Mouse (Mus musculus) liver, postnatal 0 days (tissue): ENCODE measurements around the gene Epha10. TPM values are rescaled to one million over a fixed set of nuclear protein-coding genes. Genes with fewer than 3 reads are reported as not detected.
A peak's percentile ranks its signal among the peaks of the same experiment; 100 is the strongest.

ENCODE experiments used
- ATAC-seq: fragments of 200-750 bp; cut with Nextera tagmentation; 2 replicates; pipeline ENCODE4 v1.8.0; 2017; ENCODE audit warnings: mild to moderate bottlenecking, moderate library complexity
- DNase-seq: peaks from one replicate; pipeline ENCODE4 v3.0.0-alpha.2; 2016
- H3K27ac ChIP-seq: fragments of 300-500 bp; sonication (generic); 2 replicates; pipeline ENCODE4 v1.5.1; 2014; ENCODE audit warnings: antibody characterized with exemption, moderate library complexity, mild to moderate bottlenecking, low read depth
- H3K27me3 ChIP-seq: fragments of 300-500 bp; sonication (generic); 2 replicates; pipeline ENCODE4 v1.6.1; 2014; ENCODE audit warnings: low read length, control low read depth, mixed read lengths; ENCODE audit not compliant: insufficient read depth
- H3K36me3 ChIP-seq: fragments of 300-500 bp; sonication (generic); replicated peaks from 2 replicates; pipeline ENCODE4 v1.6.1; 2014; ENCODE audit warnings: mild to moderate bottlenecking, control low read depth, low read length, moderate library complexity, mixed read lengths; ENCODE audit not compliant: insufficient read depth
- H3K4me1 ChIP-seq: fragments of 300-500 bp; sonication (generic); 2 replicates; pipeline ENCODE4 v1.6.1; 2014; ENCODE audit warnings: antibody characterized with exemption, mild to moderate bottlenecking, control low read depth; ENCODE audit not compliant: insufficient read depth
- H3K4me2 ChIP-seq: fragments of 300-500 bp; sonication (generic); 2 replicates; pipeline ENCODE4 v1.6.1; 2014; ENCODE audit warnings: low read depth, mild to moderate bottlenecking, low read length, moderate library complexity, mixed read lengths
- H3K4me3 ChIP-seq: fragments of 300-500 bp; sonication (generic); 2 replicates; pipeline ENCODE4 v1.5.1; 2014; ENCODE audit warnings: low read depth, low read length
- H3K9ac ChIP-seq: fragments of 300-500 bp; sonication (generic); replicated peaks from 2 replicates; pipeline ENCODE4 v1.6.1; 2014; ENCODE audit warnings: mild to moderate bottlenecking, moderate library complexity
- H3K9me3 ChIP-seq: fragments of 300-500 bp; sonication (generic); 2 replicates; pipeline ENCODE4 v1.6.1; 2016; ENCODE audit warnings: mild to moderate bottlenecking, control low read depth, low read length, mixed read lengths
- CTCF ChIP-seq: sonication (generic); IDR thresholded peaks from 2 replicates; pipeline ENCODE4 v1.5.1; 2016; ENCODE audit warnings: antibody characterized with exemption, low read depth
- EP300 ChIP-seq: IDR thresholded peaks from 2 replicates; pipeline ENCODE4 v1.6.1; 2016; ENCODE audit warnings: antibody characterized with exemption, low read depth, mild to moderate bottlenecking
- WGBS: fragments of 180-500 bp; shearing (Covaris S2); extraction: QIAGEN DNeasy Blood & Tissue Kit; methylation state at CpG from one replicate; pipeline ENCODE4 v1.1.7; 2014; ENCODE audit not compliant: insufficient replicate concordance; 5-methylcytosine and 5-hydroxymethylcytosine counted together
- polyA plus RNA-seq: library from polyadenylated mRNA; unstranded; fragments of >200 nt; fragmentation: Nextera tagmentation; extraction: Ambion mirVana; gene quantifications from 2 replicates; pipeline ENCODE4 v1.2.1, GENCODE M21; 2015

Epha10 gene
- polyA plus RNA-seq, 1 experiment from 2014 or later: not detected

GRCm38 (mm10) chr4:124861283-124862188 lies 19.2 kb upstream of the Epha10 start, which contains the start of gene Maneal:
Gene Maneal (minus strand): TSS chr4:124862171.
- Histone ChIP-seq H3K4me2 (peak within 1 kb of the TSS; percentile 50), H3K9me3 (no peaks in the 10 kb centered on the region), H3K4me1 (no peaks in the 10 kb centered on the region), H3K4me3 (peak within 1 kb of the TSS; percentile 25), H3K9ac (no peak within 1 kb of the TSS), H3K36me3 (no peaks in the 10 kb centered on the region), H3K27ac (no peak within 1 kb of the TSS), H3K27me3 (peaks cover 31% of the 10 kb centered on the region)
- 6% methylated on average over 51 of the region's 77 CpGs for WGBS
- TF ChIP-seq CTCF (no peak), EP300 (no peak)
- DNase-seq (no peak), ATAC-seq (no peak)

- Histone ChIP-seq H3K4me1 (no peaks in the 10 kb centered on the region), H3K9me3 (peaks cover 3% of the 10 kb centered on the region; the same call in 1 of the 2 replicates), H3K27ac (no peak overlapping the region), H3K4me2 (no peak overlapping the region), H3K9ac (no peak overlapping the region), H3K27me3 (no peaks in the 10 kb centered on the region), H3K4me3 (no peak overlapping the region), H3K36me3 (no peaks in the 10 kb centered on the region)
- DNase-seq (no peak), ATAC-seq (no peak)
- TF ChIP-seq EP300 (no peak), CTCF (peak; percentile 49)
- 100% methylated on average over 1 of the region's 1 CpGs for WGBS
Observed at GRCm38 (mm10) chr4:124872719-124873118, 8.0 kb upstream of the Epha10 start.

GRCm38 (mm10) chr4:124881341-124881908 lies 726 bp downstream of the Epha10 start:
- Histone ChIP-seq H3K4me1 (no peaks in the 10 kb centered on the region; the same call in 1 of the 2 replicates), H3K27me3 (peaks cover 48% of the 10 kb centered on the region), H3K9ac (no peak overlapping the region), H3K27ac (no peak overlapping the region), H3K4me3 (peak overlapping the region; percentile 4; the same call in 1 of the 2 replicates), H3K36me3 (no peaks in the 10 kb centered on the region), H3K9me3 (no peaks in the 10 kb centered on the region), H3K4me2 (no peak overlapping the region)
- DNase-seq (no peak), ATAC-seq (no peak)
- TF ChIP-seq CTCF (no peak), EP300 (no peak)
- WGBS: under 1% methylated on average over 37 of the region's 37 CpGs

- peaks cover 48% of the 10 kb centered on the region for H3K27me3 ChIP-seq
- WGBS: 1% methylated on average over 36 of the region's 37 CpGs
- H3K9me3 ChIP-seq: no peaks in the 10 kb centered on the region
- no peak for TF ChIP-seq CTCF
- TF ChIP-seq EP300: no peak
- H3K27ac ChIP-seq: no peak overlapping the region
- DNase-seq: peak; percentile 60
- no peaks in the 10 kb centered on the region; the same call in 1 of the 2 replicates for H3K4me1 ChIP-seq
- no peak for ATAC-seq
- no peak overlapping the region for H3K4me3 ChIP-seq
- no peak overlapping the region for H3K9ac ChIP-seq
- H3K4me2 ChIP-seq: no peak overlapping the region
- H3K36me3 ChIP-seq: no peaks in the 10 kb centered on the region
Observed at GRCm38 (mm10) chr4:124882151-124882729, 1.5 kb downstream of the Epha10 start.

- no peak overlapping the region for H3K9ac ChIP-seq
- H3K27me3 ChIP-seq: peaks cover 29% of the 10 kb centered on the region
- no peak overlapping the region for H3K27ac ChIP-seq
- H3K4me3 ChIP-seq: no peak overlapping the region
- H3K36me3 ChIP-seq: no peaks in the 10 kb centered on the region
- H3K9me3 ChIP-seq: no peaks in the 10 kb centered on the region
- WGBS: 68% methylated on average over 7 of the region's 7 CpGs
- no peak overlapping the region for H3K4me2 ChIP-seq
- DNase-seq: no peak
- no peaks in the 10 kb centered on the region for H3K4me1 ChIP-seq
- no peak for TF ChIP-seq EP300
- TF ChIP-seq CTCF: no peak
- ATAC-seq: no peak
Observed at GRCm38 (mm10) chr4:124888702-124889101, 8.0 kb downstream of the Epha10 start.

GRCm38 (mm10) chr4:124889935-124890334 lies 9.2 kb downstream of the Epha10 start:
- Histone ChIP-seq H3K9ac (no peak overlapping the region), H3K9me3 (no peaks in the 10 kb centered on the region), H3K27me3 (peaks cover 32% of the 10 kb centered on the region), H3K36me3 (no peaks in the 10 kb centered on the region), H3K4me3 (no peak overlapping the region), H3K4me2 (no peak overlapping the region), H3K27ac (no peak overlapping the region), H3K4me1 (no peaks in the 10 kb centered on the region)
- no peak for ATAC-seq
- WGBS: 80% methylated on average over 2 of the region's 2 CpGs
- TF ChIP-seq EP300: no peak
- no peak for TF ChIP-seq CTCF
- DNase-seq: no peak
